Mouse (Mus musculus): Measurements from ENCODE around the gene Gm17660. TPM values are rescaled to one million over a fixed set of nuclear protein-coding genes. Genes with fewer than 3 reads are reported as not detected.

Gm17660 gene
- total and polyA plus RNA-seq, 2 experiments from 2014 or later: 1.1 TPM; not detected in 1

- Histone ChIP-seq H3K27me3 (ENCODE audit: insufficient read depth, low read length) (no peaks in the 10 kb centered on the region), H3K4me1 (ENCODE audit: insufficient read depth) (no peaks in the 10 kb centered on the region), H3K4me3 (ENCODE audit: low read depth, low read length) (no peak overlapping the region), H3K27ac (ENCODE audit: low read depth, low read length) (no peak overlapping the region), H3K9me3 (ENCODE audit: low read length) (no peaks in the 10 kb centered on the region), H3K9ac (no peak overlapping the region), H3K36me3 (ENCODE audit: insufficient read depth) (peaks cover 26% of the 10 kb centered on the region), H3K4me2 (ENCODE audit: low read depth) (no peak overlapping the region)
- WGBS: 90% methylated on average over 4 of the region's 4 CpGs
- DNase-seq (no peak), ATAC-seq (no peak)
- TF ChIP-seq CTCF (IDR thresholded peaks at IDR 0.05; ENCODE audit: low read depth): no peak
Measured at GRCm38 (mm10) chr5:104055816-104056215, 21.6 kb downstream of the Gm17660 start.

GRCm38 (mm10) chr5:104054938-104055337 is 22.5 kb downstream of the Gm17660 start:
- ATAC-seq: no peak
- H3K36me3 ChIP-seq (ENCODE audit: insufficient read depth): peaks cover 25% of the 10 kb centered on the region
- TF ChIP-seq CTCF (IDR thresholded peaks at IDR 0.05; ENCODE audit: low read depth): no peak
- no peak overlapping the region for H3K4me2 ChIP-seq (ENCODE audit: low read depth)
- H3K27ac ChIP-seq (ENCODE audit: low read depth, low read length): no peak overlapping the region
- no peak for DNase-seq
- H3K9ac ChIP-seq: no peak overlapping the region
- no peaks in the 10 kb centered on the region for H3K27me3 ChIP-seq (ENCODE audit: insufficient read depth, low read length)
- no peak overlapping the region for H3K4me3 ChIP-seq (ENCODE audit: low read depth, low read length)
- WGBS: 94% methylated on average over 4 of the region's 4 CpGs
- no peaks in the 10 kb centered on the region for H3K9me3 ChIP-seq (ENCODE audit: low read length)
- H3K4me1 ChIP-seq (ENCODE audit: insufficient read depth): no peaks in the 10 kb centered on the region

GRCm38 (mm10) chr5:104052956-104053355 is 24.5 kb downstream of the Gm17660 start:
- 61% methylated on average over 8 of the region's 8 CpGs for WGBS
- no peaks in the 10 kb centered on the region for H3K27me3 ChIP-seq (ENCODE audit: insufficient read depth, low read length)
- H3K9me3 ChIP-seq (ENCODE audit: low read length): no peaks in the 10 kb centered on the region
- no peak overlapping the region for H3K27ac ChIP-seq (ENCODE audit: low read depth, low read length)
- no peak overlapping the region for H3K4me3 ChIP-seq (ENCODE audit: low read depth, low read length)
- peaks cover 13% of the 10 kb centered on the region; the same call in 1 of the 2 replicates for H3K36me3 ChIP-seq (ENCODE audit: insufficient read depth)
- peak; percentile 46 for TF ChIP-seq CTCF (IDR thresholded peaks at IDR 0.05; ENCODE audit: low read depth)
- no peak overlapping the region for H3K4me2 ChIP-seq (ENCODE audit: low read depth)
- DNase-seq (no peak), ATAC-seq (no peak; the same call in 1 of the 2 replicates)
- H3K9ac ChIP-seq: no peak overlapping the region
- H3K4me1 ChIP-seq (ENCODE audit: insufficient read depth): peaks cover 5% of the 10 kb centered on the region; the same call in 1 of the 2 replicates

GRCm38 (mm10) chr5:104048139-104048538 is 29.3 kb downstream of the Gm17660 start:
- 0 out of 2 replicates have a peak, but pooled peaks have one; percentile 24 for TF ChIP-seq CTCF (IDR thresholded peaks at IDR 0.05; ENCODE audit: low read depth)
- DNase-seq (no peak), ATAC-seq (no peak)
- peaks cover 12% of the 10 kb centered on the region; the same call in 1 of the 2 replicates for H3K36me3 ChIP-seq (ENCODE audit: insufficient read depth)
- H3K27me3 ChIP-seq (ENCODE audit: insufficient read depth, low read length): no peaks in the 10 kb centered on the region
- no peak overlapping the region for H3K9ac ChIP-seq
- no peaks in the 10 kb centered on the region for H3K9me3 ChIP-seq (ENCODE audit: low read length)
- WGBS: 51% methylated on average over 4 of the region's 4 CpGs
- H3K27ac ChIP-seq (ENCODE audit: low read depth, low read length): no peak overlapping the region
- no peak overlapping the region for H3K4me3 ChIP-seq (ENCODE audit: low read depth, low read length)
- peaks cover 10% of the 10 kb centered on the region for H3K4me1 ChIP-seq (ENCODE audit: insufficient read depth)
- H3K4me2 ChIP-seq (ENCODE audit: low read depth): peak overlapping the region; percentile 69; the same call in 1 of the 2 replicates

- H3K27ac ChIP-seq (ENCODE audit: low read depth, low read length): peak overlapping the region; percentile 81
- TF ChIP-seq CTCF (IDR thresholded peaks at IDR 0.05; ENCODE audit: low read depth): no peak
- DNase-seq (peak; percentile 49), ATAC-seq (no peak; the same call in 1 of the 2 replicates)
- 11% methylated on average over 19 of the region's 19 CpGs for WGBS
- H3K4me1 ChIP-seq (ENCODE audit: insufficient read depth): peaks cover 10% of the 10 kb centered on the region
- H3K27me3 ChIP-seq (ENCODE audit: insufficient read depth, low read length): no peaks in the 10 kb centered on the region
- H3K4me2 ChIP-seq (ENCODE audit: low read depth): peak overlapping the region; percentile 69
- H3K9ac ChIP-seq: peak overlapping the region; percentile 80
- H3K36me3 ChIP-seq (ENCODE audit: insufficient read depth): peaks cover 12% of the 10 kb centered on the region; the same call in 1 of the 2 replicates
- H3K4me3 ChIP-seq (ENCODE audit: low read depth, low read length): peak overlapping the region; percentile 97
- H3K9me3 ChIP-seq (ENCODE audit: low read length): no peaks in the 10 kb centered on the region
Measured at GRCm38 (mm10) chr5:104047200-104048105, 30.0 kb downstream of the Gm17660 start.

- Histone ChIP-seq H3K27ac (ENCODE audit: low read depth, low read length) (peak within 1 kb of the TSS; percentile 81), H3K9me3 (ENCODE audit: low read length) (no peaks in the 10 kb centered on the region), H3K9ac (peak within 1 kb of the TSS; percentile 80), H3K4me1 (ENCODE audit: insufficient read depth) (peaks cover 10% of the 10 kb centered on the region), H3K36me3 (ENCODE audit: insufficient read depth) (0 out of 2 replicates have a peak, but pooled peaks cover 4% of the 10 kb centered on the region), H3K4me3 (ENCODE audit: low read depth, low read length) (peak within 1 kb of the TSS; percentile 97), H3K4me2 (ENCODE audit: low read depth) (peak within 1 kb of the TSS; percentile 69), H3K27me3 (ENCODE audit: insufficient read depth, low read length) (no peaks in the 10 kb centered on the region)
- DNase-seq: peak; percentile 98
- ATAC-seq: peak; percentile 98
- 6% methylated on average over 88 of the region's 90 CpGs for WGBS
- TF ChIP-seq CTCF (IDR thresholded peaks at IDR 0.05; ENCODE audit: low read depth): no peak
Measured at GRCm38 (mm10) chr5:104046256-104047199, 30.9 kb downstream of the Gm17660 start, which contains the start of gene Nudt9. Nudt9 (plus strand) TSS chr5:104046306.

Measured in forebrain, postnatal 0 days (tissue).